Comparison of ENCODE assay signal across 23 mouse cellular contexts in genomic region chrX:140575200-140575599, GRCm38 (mm10).
"Had no signal": no experiment of that assay in that cellular context is flagged by ENCODE, and none has a peak within 500 bp of the region (broad histone marks: within the 10 kb centered on the region; RNA-seq: fewer than 3 reads in every experiment).

No protein-coding gene starts in this region.

- H3K27ac ChIP-seq: heart, embryonic 13.5 days; heart, embryonic 15.5 days; hindbrain, embryonic 10.5 days; hindbrain, embryonic 12.5 days; hindbrain, embryonic 14.5 days; intestine, embryonic 15.5 days; limb, embryonic 13.5 days; limb, embryonic 15.5 days; liver, embryonic 14.5 days had no signal

- ATAC-seq: hindbrain, embryonic 16.5 days; inflammation-experienced regulatory T-cells, adult 6 months; intestine, embryonic 15.5 days; intestine, postnatal 0 days had no signal

- DNase-seq: gastrocnemius, postnatal 14 days; heart, postnatal 4 days; kidney, adult 18-20 months; kidney, adult 8-10 months; kidney, postnatal 10 days; kidney, postnatal 25 days; kidney, postnatal 4 days; layer of hippocampus, adult 9-11 months; layer of hippocampus, postnatal 36 days; left cerebral cortex, postnatal 4 days had no signal

- H3K9me3 ChIP-seq: heart, embryonic 13.5 days; heart, embryonic 15.5 days; hindbrain, embryonic 10.5 days; hindbrain, embryonic 12.5 days; intestine, embryonic 15.5 days; limb, embryonic 13.5 days; limb, embryonic 15.5 days had no signal

- H3K4me1 ChIP-seq: heart, embryonic 15.5 days; hindbrain, embryonic 10.5 days; hindbrain, embryonic 12.5 days; intestine, embryonic 15.5 days; limb, embryonic 13.5 days; limb, embryonic 15.5 days had no signal

- H3K9ac ChIP-seq: heart, embryonic 13.5 days; heart, embryonic 15.5 days; hindbrain, embryonic 12.5 days; hindbrain, embryonic 14.5 days; intestine, embryonic 15.5 days; limb, embryonic 13.5 days; limb, embryonic 15.5 days; liver, embryonic 14.5 days had no signal

- H3K4me3 ChIP-seq: heart, embryonic 13.5 days; heart, embryonic 15.5 days; hindbrain, embryonic 10.5 days; hindbrain, embryonic 12.5 days; intestine, embryonic 15.5 days; limb, embryonic 13.5 days; limb, embryonic 15.5 days had no signal

- H3K36me3 ChIP-seq: heart, embryonic 15.5 days; hindbrain, embryonic 10.5 days; hindbrain, embryonic 12.5 days; intestine, embryonic 15.5 days; limb, embryonic 13.5 days; limb, embryonic 15.5 days had no signal

- H3K4me2 ChIP-seq: heart, embryonic 11.5 days; heart, embryonic 13.5 days; heart, embryonic 15.5 days; hindbrain, embryonic 12.5 days; hindbrain, embryonic 14.5 days; intestine, embryonic 15.5 days; limb, embryonic 13.5 days; limb, embryonic 15.5 days had no signal
